ENCODE assay signal across 8 mouse cellular contexts in the genomic region with DNA sequence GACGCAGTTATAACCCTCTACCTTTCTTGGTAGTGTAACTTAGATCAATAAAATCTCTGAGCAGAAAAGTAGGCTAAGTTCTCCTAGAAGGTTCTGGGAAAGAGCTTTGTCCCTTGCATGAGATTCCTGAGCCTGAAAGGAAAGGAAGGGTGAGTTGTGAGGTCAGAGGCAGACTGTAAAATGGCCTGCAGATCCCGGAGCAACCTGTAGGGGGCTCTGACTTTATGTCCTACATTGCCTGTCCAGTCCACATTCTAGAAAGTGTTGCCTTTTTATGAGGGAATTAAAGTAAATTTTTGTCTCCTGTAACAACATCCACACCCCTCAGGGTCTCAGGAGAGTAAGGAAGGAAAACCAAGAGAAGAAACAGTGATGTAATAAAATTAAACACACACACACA.
DNase-seq lines count a peak whose midpoint lies in the region; ATAC-seq and TF ChIP-seq lines count a peak whose summit lies in the region.
"Had no signal": no experiment of that assay in that cellular context is flagged by ENCODE, and none has a peak within 500 bp of the region (broad histone marks: within the 10 kb centered on the region; RNA-seq: fewer than 3 reads in every experiment).

No protein-coding gene starts in this region.

- no peak for ATAC-seq in kidney, embryonic 15.5 days (replicated peaks; ENCODE audit: low FRiP score)
- ATAC-seq in embryonic facial prominence, embryonic 11.5 days (replicated peaks; ENCODE audit: insufficient number of reproducible peaks, low FRiP score, low TSS enrichment, low read depth), result no peak

- WGBS in kidney, embryonic 15.5 days, result 74% methylated on average over 2 of the region's 2 CpGs
- 64% methylated on average over 2 of the region's 2 CpGs for WGBS in embryonic facial prominence, embryonic 11.5 days

- H3K4me1 ChIP-seq in kidney, embryonic 15.5 days, result no peaks in the 10 kb centered on the region
- H3K4me1 ChIP-seq in E14TG2a.4 (replicated peaks; ENCODE audit: low read depth, low read length), result no peaks in the 10 kb centered on the region
- H3K4me1 ChIP-seq in embryonic facial prominence, embryonic 11.5 days (ENCODE audit: control insufficient read depth, insufficient read depth, low read length), result no peaks in the 10 kb centered on the region
- H3K4me1 ChIP-seq: stomach, embryonic 15.5 days had no signal

- no peak overlapping the region for H3K9ac ChIP-seq in kidney, embryonic 15.5 days
- no peak overlapping the region for H3K9ac ChIP-seq in embryonic facial prominence, embryonic 11.5 days (replicated peaks; ENCODE audit: low read length)
- H3K9ac ChIP-seq: stomach, embryonic 15.5 days had no signal

- H3K4me3 ChIP-seq in kidney, embryonic 15.5 days (replicated peaks), result no peak overlapping the region
- peak overlapping the region; percentile 57 for H3K4me3 ChIP-seq in E14TG2a.4 (replicated peaks; ENCODE audit: low read length)
- H3K4me3 ChIP-seq in embryonic facial prominence, embryonic 11.5 days (ENCODE audit: low read depth, low read length), result no peak overlapping the region
- H3K4me3 ChIP-seq: stomach, embryonic 15.5 days had no signal

- no peaks in the 10 kb centered on the region for H3K36me3 ChIP-seq in kidney, embryonic 15.5 days
- no peaks in the 10 kb centered on the region for H3K36me3 ChIP-seq in E14TG2a.4 (ENCODE audit: insufficient read depth, low read length)
- no peaks in the 10 kb centered on the region for H3K36me3 ChIP-seq in embryonic facial prominence, embryonic 11.5 days (replicated peaks; ENCODE audit: control insufficient read depth, insufficient read depth, low read depth, low read length)
- H3K36me3 ChIP-seq: stomach, embryonic 15.5 days had no signal

- peak; percentile 23 for DNase-seq in kidney, adult 18-20 months
- DNase-seq in 3134 (ENCODE audit: extremely low read depth, insufficient read length, low spot score), result peak; percentile 23
- peak; percentile 49 for DNase-seq in embryonic facial prominence, embryonic 11.5 days (ENCODE audit: low spot score)
- no peak for DNase-seq in spleen, postnatal 4 days (ENCODE audit: low spot score in 2 of 2)
- no peak for DNase-seq in thymus, postnatal 0 days (ENCODE audit: low spot score)

- no peaks in the 10 kb centered on the region for H3K9me3 ChIP-seq in kidney, embryonic 15.5 days (replicated peaks)
- H3K9me3 ChIP-seq in E14TG2a.4 (ENCODE audit: low read length), result no peaks in the 10 kb centered on the region
- H3K9me3 ChIP-seq in embryonic facial prominence, embryonic 11.5 days (replicated peaks; ENCODE audit: control insufficient read depth, low read length), result no peaks in the 10 kb centered on the region
- H3K9me3 ChIP-seq: stomach, embryonic 15.5 days had no signal

- H3K4me2 ChIP-seq in kidney, embryonic 15.5 days, result no peak overlapping the region
- H3K4me2 ChIP-seq in embryonic facial prominence, embryonic 11.5 days (ENCODE audit: low read depth, low read length), result no peak overlapping the region
- H3K4me2 ChIP-seq: stomach, embryonic 15.5 days had no signal

- no peaks in the 10 kb centered on the region for H3K27me3 ChIP-seq in kidney, embryonic 15.5 days
- 0 out of 2 replicates have a peak, but pooled peaks cover 8% of the 10 kb centered on the region for H3K27me3 ChIP-seq in E14TG2a.4 (ENCODE audit: insufficient read depth, low read length)
- no peaks in the 10 kb centered on the region for H3K27me3 ChIP-seq in embryonic facial prominence, embryonic 11.5 days (ENCODE audit: control insufficient read depth, insufficient read depth, low read length)
- H3K27me3 ChIP-seq: stomach, embryonic 15.5 days had no signal

- peak; percentile 82 for TF ChIP-seq CTCF in E14TG2a.4 (conservative IDR thresholded peaks at IDR 0.05; ENCODE audit: low read length)

- H3K27ac ChIP-seq in kidney, embryonic 15.5 days, result no peak overlapping the region
- H3K27ac ChIP-seq in embryonic facial prominence, embryonic 11.5 days (replicated peaks; ENCODE audit: low read depth, low read length), result no peak overlapping the region
- H3K27ac ChIP-seq: stomach, embryonic 15.5 days had no signal

Comparison
In these comparisons a context has a peak if more than half of its experiments do, and no peak if none do; other contexts are left out.
1. DNase-seq: peak in kidney, adult 18-20 months (single experiment), 3134 (single experiment) and embryonic facial prominence, embryonic 11.5 days (single experiment); none in spleen, postnatal 4 days (0 of 2) and thymus, postnatal 0 days (single experiment).